Mouse (Mus musculus) C2C12 (cell line): ENCODE results near the gene Cyp26b1.

ENCODE experiments used
- CEBPB ChIP-seq: IDR thresholded peaks from one replicate; pipeline ENCODE4 v1.6.1; 2011; ENCODE audit warnings: low read depth, mild to moderate bottlenecking, control low read depth, moderate library complexity
- CTCF ChIP-seq: IDR thresholded peaks from one replicate; pipeline ENCODE4 v1.5.1; 2011; ENCODE audit not compliant: control insufficient read depth, insufficient read depth, insufficient read length
- FOSL1 ChIP-seq: IDR thresholded peaks from one replicate; pipeline ENCODE4 v1.8.0; 2011; ENCODE audit warnings: mild to moderate bottlenecking, low read length; ENCODE audit not compliant: poor library complexity, insufficient read depth, severe bottlenecking
- MAX ChIP-seq: IDR thresholded peaks from one replicate; pipeline ENCODE4 v1.6.1; 2011; ENCODE audit warnings: mild to moderate bottlenecking, control low read depth
- MYOG ChIP-seq: IDR thresholded peaks from one replicate; pipeline ENCODE4 v1.6.1; 2011; ENCODE audit not compliant: control insufficient read depth, insufficient read length; ENCODE audit errors: extremely low read depth

DNA sequence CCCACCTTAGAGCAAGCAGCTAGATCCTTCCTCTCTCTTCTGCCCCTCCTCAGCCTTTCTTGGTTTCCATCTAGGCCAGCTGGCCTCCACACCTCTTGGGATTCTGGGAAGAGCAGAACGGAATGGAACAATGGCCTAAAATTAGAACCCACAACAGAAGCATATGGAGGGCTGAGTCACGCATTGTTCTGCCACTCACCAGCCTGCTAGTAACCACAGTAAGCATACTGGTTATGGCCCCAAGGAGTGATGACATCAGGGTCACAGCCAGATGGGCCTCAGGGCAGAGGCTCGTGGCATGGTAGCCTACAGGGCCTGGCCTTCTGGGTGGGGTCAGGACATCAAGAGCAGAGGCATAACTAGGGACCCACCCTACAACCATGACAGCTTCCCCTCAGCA is 58.8 kb downstream of the Cyp26b1 start:
- TF ChIP-seq MAX (peak; percentile 76), FOSL1 (peak; percentile 59), CEBPB (no peak), CTCF (no peak), MYOG (no peak)
